In genomic region chr11:78984483-78985177, GRCm38 (mm10) we compare ENCODE assay signal across 8 mouse cellular contexts. TPM values are rescaled to one million over a fixed set of nuclear protein-coding genes. Genes with fewer than 3 reads are reported as not detected.
DNase-seq lines count a peak whose midpoint lies in the region; ATAC-seq and TF ChIP-seq lines count a peak whose summit lies in the region.

Gene Lgals9, minus strand, starts transcription at chr11:78984946.

- no peaks in the 10 kb centered on the region for H3K27me3 ChIP-seq in kidney, postnatal 0 days (ENCODE audit: insufficient read depth, low read length)
- no peaks in the 10 kb centered on the region for H3K27me3 ChIP-seq in megakaryocyte, embryonic 14.5 days (replicated peaks)

- intact Hi-C loops in left cerebral cortex, postnatal 10 days (cut with DNase I), result no loop called here

- no peaks in the 10 kb centered on the region for H3K9me3 ChIP-seq in kidney, postnatal 0 days (replicated peaks; ENCODE audit: low read length)
- H3K9me3 ChIP-seq in megakaryocyte, embryonic 14.5 days, result peaks cover 4% of the 10 kb centered on the region; the same call in 1 of the 2 replicates

- no peak for TF ChIP-seq CTCF in bone marrow, adult 2 months (IDR thresholded peaks at IDR 0.05; ENCODE audit: control insufficient read depth, insufficient read depth, low read length)
- no peak for TF ChIP-seq CTCF in kidney, postnatal 0 days (IDR thresholded peaks at IDR 0.05; ENCODE audit: low read depth)

- WGBS in bone marrow, adult 2 months, result 0% methylated on average over 10 of the region's 10 CpGs
- 47% methylated on average over 10 of the region's 10 CpGs for WGBS in kidney, postnatal 0 days

- H3K36me3 ChIP-seq in kidney, postnatal 0 days (ENCODE audit: insufficient read depth, low read length), result no peaks in the 10 kb centered on the region
- H3K36me3 ChIP-seq in megakaryocyte, embryonic 14.5 days (replicated peaks; ENCODE audit: low read length), result peaks cover 15% of the 10 kb centered on the region

- H3K4me1 ChIP-seq in bone marrow, adult 2 months (ENCODE audit: control insufficient read depth, insufficient read depth, low read length), result peaks cover 5% of the 10 kb centered on the region; the same call in 1 of the 2 replicates
- no peaks in the 10 kb centered on the region for H3K4me1 ChIP-seq in kidney, postnatal 0 days (replicated peaks; ENCODE audit: insufficient read depth, low read length)
- H3K4me1 ChIP-seq in megakaryocyte, embryonic 14.5 days, result peaks cover 74% of the 10 kb centered on the region

- peak; percentile 18 to 78 for DNase-seq in left cerebral cortex, postnatal 10 days (ENCODE audit: extremely low spot score in 1 of 2, low spot score in 2 of 2)
- no peak for DNase-seq in left cerebral cortex, adult 8-10 months (ENCODE audit: low spot score in 2 of 2)
- peak; percentile 91 to 93 for DNase-seq in heart, adult 9 months (ENCODE audit: low spot score in 2 of 2)
- peak; percentile 94 for DNase-seq in kidney, postnatal 0 days (ENCODE audit: low spot score)
- DNase-seq in thymus, adult 18-20 months, result peak; percentile 53 to 72
- DNase-seq in embryo, embryonic 11 days, result no peak

- H3K4me3 ChIP-seq in bone marrow, adult 2 months (replicated peaks; ENCODE audit: control insufficient read depth, low read depth, low read length), result peak within 1 kb of the TSS; percentile 85
- peak within 1 kb of the TSS; percentile 39 for H3K4me3 ChIP-seq in kidney, postnatal 0 days (replicated peaks; ENCODE audit: low read depth, low read length)
- H3K4me3 ChIP-seq in megakaryocyte, embryonic 14.5 days (replicated peaks), result peak within 1 kb of the TSS; percentile 91

- ATAC-seq in kidney, postnatal 0 days (replicated peaks; ENCODE audit: low FRiP score, low read depth), result peak; percentile 85

- peak within 1 kb of the TSS; percentile 49 for H3K9ac ChIP-seq in kidney, postnatal 0 days (ENCODE audit: low read depth, low read length)

- peak; percentile 51 for TF ChIP-seq POLR2A in bone marrow, adult 2 months (IDR thresholded peaks at IDR 0.05; ENCODE audit: borderline replicate concordance, control insufficient read depth, low read depth, low read length)

- H3K27ac ChIP-seq in bone marrow, adult 2 months (ENCODE audit: control insufficient read depth, insufficient read depth, low read depth, low read length, poor library complexity), result peak within 1 kb of the TSS; percentile 86
- H3K27ac ChIP-seq in kidney, postnatal 0 days, result peak within 1 kb of the TSS; percentile 65; the same call in 1 of the 2 replicates

- H3K4me2 ChIP-seq in kidney, postnatal 0 days (ENCODE audit: low read length), result peak within 1 kb of the TSS; percentile 54

RNA-seq across cellular contexts. Expression of gene Lgals9, which starts in this region (rescaled TPM):
- total RNA-seq in left cerebral cortex, postnatal 10 days (2021), result 1 to 10 TPM; 7.3 to 8.3 TPM
- 10 to 100 TPM in 1 of 4 experiments, 1 to 10 TPM in 3; 4.8 to 13.3 (median 7.3) TPM for total RNA-seq in left cerebral cortex, adult 8-10 months (2022)
- 54.4 and 58.6 TPM in 2 replicates for polyA plus RNA-seq in bone marrow, adult 2 months (2011; ENCODE audit: insufficient read depth, insufficient read length, low replicate concordance, missing spikeins)
- 87.9 and 94.0 TPM in 2 replicates for polyA plus RNA-seq in kidney, postnatal 0 days (2015; fragmentation: Nextera tagmentation; extraction: Ambion mirVana)
- polyA plus RNA-seq in megakaryocyte, embryonic 14.5 days (2012; ENCODE audit: insufficient read depth, low replicate concordance), result 29.7 and 38.1 TPM in 2 replicates

Comparison
In these comparisons a context has a peak if more than half of its experiments do, and no peak if none do; other contexts are left out.
1. DNase-seq: peak in left cerebral cortex, postnatal 10 days (2 of 2), heart, adult 9 months (2 of 2), kidney, postnatal 0 days (single experiment) and thymus, adult 18-20 months (2 of 2); none in left cerebral cortex, adult 8-10 months (0 of 2) and embryo, embryonic 11 days (single experiment).
2. H3K4me3 ChIP-seq: peak in every context shown above with its lines; median percentile 91 in megakaryocyte, embryonic 14.5 days; 85 in bone marrow, adult 2 months; 39 in kidney, postnatal 0 days.